Mouse (Mus musculus) c-Kit-positive CD71-positive TER-119-positive erythroid progenitor cells, embryonic 14.5 days (primary cell): Measurements from ENCODE around the gene Slc39a11.

ENCODE experiments used
- DNase-seq: peaks from one replicate; pipeline ENCODE4 v3.0.0-alpha.2; 2013; ENCODE audit warnings: low spot score

Slc39a11 gene

DNA sequence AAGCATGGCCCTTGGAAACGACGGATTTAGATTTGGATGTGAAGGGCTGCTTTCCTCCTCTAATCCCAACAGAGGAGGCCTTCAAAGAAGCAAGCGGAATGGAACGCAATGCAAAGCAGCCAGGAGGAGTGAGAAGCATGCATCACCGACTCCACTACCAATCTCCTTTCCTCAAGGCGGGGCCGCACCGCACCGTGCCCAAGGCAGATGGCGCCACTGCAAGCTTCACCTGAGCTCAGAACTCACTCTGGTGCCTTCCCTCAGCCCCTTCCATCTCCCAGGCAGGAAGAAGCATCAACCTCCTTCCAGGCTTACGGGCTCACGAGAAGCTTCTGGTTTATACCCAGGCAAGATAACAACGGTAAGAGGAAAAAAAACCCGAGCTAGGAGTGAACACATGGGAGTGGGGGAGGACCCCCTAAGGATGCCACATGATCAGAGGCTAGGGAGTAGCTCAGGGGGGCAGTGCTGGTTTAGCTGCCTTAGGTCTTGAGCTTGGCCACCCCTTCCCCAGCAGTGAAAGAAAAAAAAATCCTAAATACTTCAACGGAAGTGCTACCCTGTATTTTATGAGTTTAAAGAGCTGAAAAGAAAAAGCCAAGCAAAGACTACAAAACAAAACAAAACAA, 191.2 kb downstream of the Slc39a11 start:
- DNase-seq: no peak

- DNase-seq: no peak
Observed at GRCm38 (mm10) chr11:113452861-113453568, 196.9 kb downstream of the Slc39a11 start.

DNA sequence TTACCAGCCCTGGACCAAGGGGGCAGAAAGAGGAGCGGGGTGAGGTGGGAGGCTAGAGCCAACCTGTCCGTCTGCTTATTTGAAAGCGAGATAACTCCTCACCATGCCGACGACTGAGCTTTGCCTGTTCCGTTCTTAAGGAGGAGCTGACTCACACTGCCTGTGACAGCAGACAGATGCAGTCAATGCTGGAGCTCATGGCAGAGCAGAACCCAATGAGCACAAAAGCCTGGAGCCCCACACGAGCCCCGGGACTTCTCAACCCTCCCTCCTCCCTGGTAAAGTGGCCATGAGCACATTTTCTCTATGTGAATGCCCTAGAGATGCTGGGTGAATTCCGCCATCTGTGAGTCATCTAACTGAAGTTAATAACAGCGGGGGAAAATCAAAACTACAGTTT, 198.6 kb downstream of the Slc39a11 start:
- DNase-seq: no peak

DNA sequence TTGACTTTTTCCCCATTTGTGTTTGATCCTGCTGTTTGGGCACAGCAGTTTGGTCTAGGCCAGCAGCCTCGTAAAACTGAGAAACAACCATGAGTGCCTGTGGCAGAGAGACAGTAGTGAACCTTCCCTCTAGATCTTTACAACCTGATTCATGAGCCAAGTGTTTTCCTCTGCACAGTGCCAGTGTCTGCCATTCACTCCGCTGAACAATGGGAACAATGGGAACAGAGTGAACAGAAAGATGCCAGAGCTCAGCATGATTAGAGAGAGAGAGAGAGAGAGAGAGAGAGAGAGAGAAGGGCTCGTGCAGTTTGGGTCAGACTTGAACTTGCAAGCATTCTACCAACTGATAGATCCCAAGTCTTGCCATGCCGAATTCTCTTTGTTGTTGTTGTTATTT, 199.2 kb downstream of the Slc39a11 start:
- DNase-seq: no peak

DNA sequence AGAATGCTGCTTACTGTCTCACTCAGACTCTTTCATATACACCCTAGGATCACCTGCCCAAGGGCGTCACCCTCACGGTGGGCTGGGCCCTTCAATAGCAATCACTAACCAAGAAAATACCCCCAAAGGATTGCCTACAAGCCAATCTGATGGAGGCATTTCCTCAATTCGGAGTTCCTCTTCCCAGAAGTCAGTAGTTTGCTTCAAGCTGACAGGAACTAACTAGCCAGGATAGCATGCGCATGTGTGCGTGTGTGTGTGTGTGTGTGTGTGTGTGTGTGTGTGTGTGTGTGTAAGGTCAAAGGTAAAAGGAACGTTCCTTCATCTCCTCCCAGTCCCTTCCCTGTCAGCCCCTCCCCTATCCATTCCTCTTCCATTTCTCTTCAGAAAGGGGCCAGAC, 199.9 kb downstream of the Slc39a11 start:
- DNase-seq: no peak

GRCm38 (mm10) chr11:113442036-113442435, 207.8 kb downstream of the Slc39a11 start:
- DNase-seq: no peak

GRCm38 (mm10) chr11:113439328-113440030, 210.4 kb downstream of the Slc39a11 start:
- DNase-seq: no peak

DNA sequence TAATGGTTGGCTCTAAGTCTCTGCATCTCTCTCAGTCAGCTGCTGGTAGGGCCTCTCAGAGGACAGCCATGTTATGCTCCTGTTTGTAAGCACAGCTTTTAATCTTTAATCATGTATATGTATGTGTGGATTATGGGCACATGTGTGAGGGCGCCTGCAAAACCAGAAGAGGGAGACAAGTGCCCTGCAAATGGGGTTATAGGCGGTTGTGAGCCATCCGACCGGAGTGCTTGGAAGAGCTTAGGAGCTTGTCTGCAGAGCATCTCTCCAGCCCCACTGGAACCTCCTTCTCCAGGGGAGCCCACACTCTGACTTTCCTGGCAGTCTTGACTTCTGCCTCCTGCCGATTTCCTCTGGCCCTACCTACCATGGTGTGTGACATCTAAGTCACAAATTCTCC, 211.0 kb downstream of the Slc39a11 start:
- DNase-seq: no peak

DNA sequence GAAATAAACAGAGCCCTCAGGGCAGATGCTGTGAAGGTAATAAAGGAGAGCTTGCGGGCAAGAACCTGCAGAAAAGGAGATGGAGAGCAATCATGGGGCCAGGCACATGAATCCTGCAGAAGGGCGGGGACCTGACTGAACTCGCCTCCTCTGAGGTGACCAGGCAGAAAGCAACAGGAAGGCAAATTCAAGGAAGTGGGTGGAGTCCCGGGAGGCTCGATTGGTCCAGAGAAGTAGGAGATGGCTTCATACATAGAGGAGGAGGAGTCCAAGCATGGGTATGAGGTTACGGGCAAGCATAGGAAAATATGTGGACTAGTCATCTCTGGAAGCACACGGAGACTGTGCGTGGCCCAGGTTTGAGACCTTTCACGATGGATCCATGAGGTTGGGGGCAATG, 212.5 kb downstream of the Slc39a11 start:
- no peak for DNase-seq

DNA sequence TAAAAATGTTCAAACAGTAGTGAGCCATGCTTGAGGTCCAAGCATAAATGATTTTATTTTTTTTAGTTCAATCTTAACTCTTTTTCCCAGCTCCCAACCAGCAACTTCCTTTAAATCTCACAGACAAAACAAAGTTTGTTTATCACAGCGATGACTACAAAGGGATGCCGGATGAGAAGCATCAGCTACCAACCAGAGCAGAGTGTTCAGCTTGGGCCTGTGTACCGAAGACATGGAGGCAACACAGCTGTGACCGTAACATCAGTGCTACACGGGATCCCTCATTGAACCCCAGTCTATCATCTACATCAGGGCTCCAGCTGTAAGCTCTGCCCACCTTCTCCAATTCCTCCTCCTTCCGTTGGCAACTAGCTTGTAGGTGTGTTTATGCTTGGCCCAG, 213.6 kb downstream of the Slc39a11 start:
- DNase-seq: no peak

- DNase-seq: no peak
Observed at GRCm38 (mm10) chr11:113435696-113436095, 214.2 kb downstream of the Slc39a11 start.

DNA sequence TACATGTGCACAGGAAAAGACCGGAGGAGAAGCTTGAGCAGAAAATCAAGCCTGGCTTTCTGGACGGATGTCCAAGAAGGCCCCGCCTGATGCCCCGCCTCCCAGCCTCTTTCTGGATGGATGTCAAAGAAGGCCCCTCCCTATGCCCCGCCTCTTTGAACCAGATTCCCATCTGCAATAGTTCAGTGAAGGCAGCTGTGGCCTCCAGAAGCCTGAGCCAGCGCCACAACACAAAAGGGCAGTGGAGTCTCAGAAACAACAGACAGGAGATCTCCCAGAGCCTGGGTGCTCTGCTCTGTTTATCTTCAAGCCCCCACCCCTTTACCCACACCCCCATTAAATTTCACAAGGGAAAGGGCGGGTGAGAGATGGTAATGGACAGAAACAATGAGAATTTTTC, 218.7 kb downstream of the Slc39a11 start:
- DNase-seq: no peak

DNA sequence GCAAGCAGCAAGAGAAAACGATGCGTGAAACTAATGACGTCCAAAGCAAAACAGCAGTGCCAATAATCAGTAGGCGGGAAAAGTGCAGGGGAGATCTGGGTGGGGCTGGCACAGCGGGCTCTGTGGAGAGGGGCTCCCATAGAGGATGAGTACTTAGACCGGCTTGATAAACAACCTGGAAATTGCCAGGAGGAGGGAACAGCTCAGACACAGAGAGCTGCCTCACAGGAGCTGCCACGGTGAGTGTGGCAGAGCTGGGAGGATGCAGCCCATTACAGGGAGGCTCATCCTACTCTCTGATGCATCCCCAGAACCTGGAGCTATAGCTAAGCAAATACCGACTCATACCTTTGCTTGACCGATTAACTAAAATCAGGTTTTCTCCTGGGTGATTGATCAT, 224.0 kb downstream of the Slc39a11 start:
- DNase-seq: no peak

GRCm38 (mm10) chr11:113425454-113425853, 224.4 kb downstream of the Slc39a11 start:
- no peak for DNase-seq

DNA sequence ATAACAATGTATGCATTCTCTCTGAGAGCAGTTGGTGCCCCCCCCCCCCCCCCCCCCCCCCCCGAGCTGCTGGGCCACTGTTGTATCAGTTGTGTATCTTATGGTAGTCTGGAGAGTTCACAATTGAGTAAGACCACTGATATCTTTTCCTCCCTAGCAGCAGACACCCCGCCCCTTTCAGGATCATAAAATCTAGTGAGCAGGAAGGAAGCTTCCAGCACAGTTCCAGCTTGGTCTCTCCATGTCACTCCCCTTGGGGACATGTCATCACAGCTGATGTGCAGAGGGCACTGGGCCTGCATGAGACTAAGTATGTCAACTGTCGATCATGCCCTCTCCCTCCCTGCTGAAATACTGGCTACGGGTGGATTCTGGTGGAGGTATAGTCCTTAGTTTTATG, 225.1 kb downstream of the Slc39a11 start:
- DNase-seq: no peak

DNA sequence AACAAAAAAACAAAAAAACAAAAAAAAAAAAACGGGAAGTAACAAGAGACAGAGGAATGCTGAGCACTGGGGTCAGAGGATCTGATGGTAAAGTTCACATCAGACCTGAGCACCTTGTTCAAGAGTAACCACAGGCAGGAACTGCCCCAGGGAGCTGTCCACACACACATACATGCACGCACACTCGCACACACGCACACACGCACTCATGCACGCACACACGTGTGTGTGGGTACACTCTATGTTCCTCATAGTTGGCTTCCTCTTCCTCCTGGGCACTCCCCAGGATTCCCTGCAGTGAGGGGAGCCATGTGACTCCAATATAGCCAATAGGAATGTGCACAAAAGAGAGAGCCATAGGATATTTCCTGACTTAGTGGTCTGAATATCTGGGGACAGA, 227.3 kb downstream of the Slc39a11 start:
- no peak for DNase-seq

- no peak for DNase-seq
Observed at GRCm38 (mm10) chr11:113418921-113419655, 230.8 kb downstream of the Slc39a11 start.

DNA sequence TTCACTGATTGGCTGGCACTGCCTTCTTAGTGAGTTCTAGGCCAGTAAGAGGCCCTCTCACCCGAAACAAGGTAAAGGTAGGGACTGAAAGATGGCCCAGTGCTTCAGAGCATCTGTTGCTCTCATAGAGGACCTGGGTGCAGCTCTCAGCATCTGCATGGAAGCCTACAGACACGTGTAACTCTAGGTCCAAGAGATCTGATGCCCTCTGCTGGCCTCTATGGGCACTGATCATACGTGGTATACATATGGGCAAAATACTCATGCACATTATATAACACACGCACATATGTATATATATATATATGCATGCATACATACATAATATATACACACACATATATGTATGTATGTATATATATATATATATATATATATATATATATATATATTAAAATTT, 231.9 kb downstream of the Slc39a11 start:
- no peak for DNase-seq

DNA sequence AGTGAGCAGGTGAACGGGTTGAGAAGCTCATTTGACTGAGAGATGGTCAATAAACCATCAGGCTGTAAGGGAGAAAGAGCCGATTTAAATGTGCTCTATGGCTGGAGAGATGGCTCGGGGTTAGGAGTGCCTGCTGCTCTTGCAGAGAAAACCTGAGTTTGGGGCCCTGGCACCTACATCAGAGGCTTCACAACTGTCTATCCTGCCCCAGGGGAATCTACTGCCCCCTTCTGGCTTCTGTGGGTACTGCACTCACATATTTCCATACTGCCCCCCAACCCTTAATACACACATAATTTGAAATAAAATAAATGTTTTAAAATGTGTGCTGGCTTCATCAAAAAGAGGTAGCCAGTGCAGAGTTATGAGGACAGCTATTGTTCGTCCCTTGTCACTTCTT, 237.3 kb downstream of the Slc39a11 start:
- no peak for DNase-seq

DNA sequence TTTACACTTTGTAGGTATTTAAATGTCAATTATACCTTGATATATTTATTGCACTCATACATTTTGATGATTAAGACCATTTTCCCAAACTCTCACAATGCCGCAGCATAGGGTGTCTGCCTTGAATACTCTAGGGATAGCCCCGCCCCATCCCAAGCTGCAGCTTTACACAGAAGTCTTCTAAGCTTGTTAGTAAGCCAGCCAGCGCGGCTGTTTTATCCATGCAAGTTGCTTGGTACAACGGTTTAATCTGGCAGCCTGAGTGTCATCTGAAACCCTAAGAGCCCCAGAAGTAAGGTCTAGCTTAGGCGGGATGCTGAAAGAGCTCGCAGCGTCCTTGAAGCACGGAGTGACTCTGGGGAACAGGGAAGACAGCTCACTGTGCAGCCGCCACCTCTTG, 238.1 kb downstream of the Slc39a11 start:
- DNase-seq: no peak

DNA sequence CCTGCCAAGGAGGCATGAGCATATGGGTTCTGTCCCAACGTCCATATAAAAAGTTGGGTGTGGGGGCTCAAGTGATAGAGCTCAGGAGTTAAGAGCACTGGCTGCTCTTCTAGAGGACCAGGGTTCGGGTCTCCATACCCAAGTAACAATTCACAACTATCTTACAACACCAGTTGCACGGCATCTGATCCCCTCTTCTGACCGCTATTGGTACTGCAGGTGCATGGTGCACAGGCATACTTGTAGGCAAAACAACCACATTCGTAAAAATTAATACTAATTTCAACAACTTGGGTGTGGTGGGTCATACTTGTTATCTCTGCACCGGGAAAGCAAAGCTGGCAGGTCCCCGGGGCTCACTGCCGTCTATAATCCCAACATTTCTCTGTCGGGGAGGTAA, 240.8 kb downstream of the Slc39a11 start:
- no peak for DNase-seq

- DNase-seq: no peak
Observed at GRCm38 (mm10) chr11:113407474-113407873, 242.4 kb downstream of the Slc39a11 start.

DNA sequence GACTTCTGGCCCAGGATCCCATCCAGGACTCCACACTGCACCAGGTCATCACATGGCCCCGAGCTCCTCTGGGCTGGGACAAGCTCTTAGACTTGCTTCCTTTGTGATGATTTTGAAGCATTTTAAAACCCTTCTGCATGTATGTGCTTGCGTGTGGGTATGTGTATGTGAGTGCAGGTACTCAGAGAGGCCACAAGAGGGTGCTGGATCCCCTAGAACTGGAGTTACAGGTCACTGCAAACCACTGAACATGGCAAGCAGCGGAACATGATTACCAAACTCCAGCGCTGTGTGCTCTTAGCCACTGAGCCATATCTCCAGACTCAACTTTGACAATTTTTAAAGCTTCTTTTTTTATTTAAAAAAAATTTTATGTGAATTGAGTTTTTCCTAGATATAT, 249.0 kb downstream of the Slc39a11 start:
- DNase-seq: no peak
